Mouse (Mus musculus) testis, postnatal 14 days (tissue): ENCODE measurements around the gene Asb3.

Experiments
- DNase-seq: peaks from one replicate; pipeline ENCODE4 v3.0.0; 2021; ENCODE audit warnings: low spot score

The Asb3 gene

GRCm38 (mm10) chr11:30885171-30885871 is at the start of gene Asb3, which contains the start of gene Gpr75:
Gene Asb3 (plus strand): TSS chr11:30885416.
Gene Gpr75 (plus strand): TSS chr11:30885358.
- DNase-seq: peak; percentile 55

GRCm38 (mm10) chr11:30838793-30839192 is 46.4 kb upstream of the Asb3 start:
- DNase-seq: no peak

GRCm38 (mm10) chr11:30844355-30844754 is 40.9 kb upstream of the Asb3 start:
- no peak for DNase-seq

- no peak for DNase-seq
Observed at GRCm38 (mm10) chr11:30872425-30872824, 12.8 kb upstream of the Asb3 start.

- no peak for DNase-seq
Observed at GRCm38 (mm10) chr11:30888153-30888552, 2.9 kb downstream of the Asb3 start.

GRCm38 (mm10) chr11:30896201-30896600 is 11.0 kb downstream of the Asb3 start:
- DNase-seq: no peak

GRCm38 (mm10) chr11:30899312-30899711 is 14.1 kb downstream of the Asb3 start:
- no peak for DNase-seq

GRCm38 (mm10) chr11:30912311-30912710 is 27.1 kb downstream of the Asb3 start:
- DNase-seq: no peak

GRCm38 (mm10) chr11:30920641-30921040 is 35.4 kb downstream of the Asb3 start:
- DNase-seq: no peak

GRCm38 (mm10) chr11:30923283-30923682 is 38.1 kb downstream of the Asb3 start:
- no peak for DNase-seq

GRCm38 (mm10) chr11:30928079-30928478 is 42.9 kb downstream of the Asb3 start:
- no peak for DNase-seq

- no peak for DNase-seq
Observed at GRCm38 (mm10) chr11:30928498-30928897, 43.3 kb downstream of the Asb3 start.

GRCm38 (mm10) chr11:30943522-30943921 is 58.3 kb downstream of the Asb3 start:
- no peak for DNase-seq

- no peak for DNase-seq
Observed at GRCm38 (mm10) chr11:30952829-30953228, 67.6 kb downstream of the Asb3 start.

- DNase-seq: peak; percentile 38
Observed at GRCm38 (mm10) chr11:30953469-30954154, 68.4 kb downstream of the Asb3 start.

GRCm38 (mm10) chr11:30954279-30954725 is 69.1 kb downstream of the Asb3 start, which contains the start of gene Erlec1:
Gene Erlec1 (minus strand): TSS chr11:30954335.
- peak; percentile 89 for DNase-seq

GRCm38 (mm10) chr11:30985237-30985636 is 100.0 kb downstream of the Asb3 start:
- DNase-seq: no peak

- peak; percentile 82 for DNase-seq
Observed at GRCm38 (mm10) chr11:30985877-30986624, 100.8 kb downstream of the Asb3 start, which contains the start of gene Chac2. Gene Chac2 (minus strand): TSS chr11:30986350.

GRCm38 (mm10) chr11:30986625-30987017 is 101.4 kb downstream of the Asb3 start:
- DNase-seq: no peak

GRCm38 (mm10) chr11:30996670-30997069 is 111.5 kb downstream of the Asb3 start:
- no peak for DNase-seq

- no peak for DNase-seq
Observed at GRCm38 (mm10) chr11:30998199-30998598, 113.0 kb downstream of the Asb3 start.

GRCm38 (mm10) chr11:30998704-30999103 is 113.5 kb downstream of the Asb3 start:
- DNase-seq: no peak

GRCm38 (mm10) chr11:31000028-31000427 is 114.8 kb downstream of the Asb3 start:
- no peak for DNase-seq
